Mouse (Mus musculus): Measurements from ENCODE around the gene Cnot6. TPM values are rescaled to one million over a fixed set of nuclear protein-coding genes. Genes with fewer than 3 reads are reported as not detected.

Gene Cnot6
- polyA plus RNA-seq, 1 experiment from 2014 or later: 42.4 TPM

GRCm38 (mm10) chr11:49697779-49698178, 14.7 kb downstream of the Cnot6 start:
- Histone ChIP-seq H3K4me1 (ENCODE audit: control insufficient read depth in 2 of 2, insufficient read depth in 2 of 2, low read length in 2 of 2) (peaks cover 0 to 18% of the 10 kb centered on the region in 2 experiments; a peak in 2 of 4 replicates), H3K4me3 (ENCODE audit: control insufficient read depth in 1 of 2, insufficient read depth in 1 of 2, low read depth in 1 of 2, low read length in 2 of 2) (no peak overlapping the region), H3K4me2 (ENCODE audit: low read length) (no peak overlapping the region), H3K27ac (replicated peaks in 1 of 2; ENCODE audit: control insufficient read depth in 1 of 2, insufficient read depth in 1 of 2, low read depth in 2 of 2, low read length in 2 of 2) (no peak overlapping the region), H3K27me3 (ENCODE audit: control insufficient read depth, insufficient read depth, low read length) (no peaks in the 10 kb centered on the region), H3K9ac (ENCODE audit: low read length) (no peak overlapping the region), H3K36me3 (ENCODE audit: control insufficient read depth, insufficient read depth, low read length) (peaks cover 62% of the 10 kb centered on the region), H3K9me3 (ENCODE audit: control insufficient read depth, low read length) (no peaks in the 10 kb centered on the region)
- WGBS: 93% methylated on average over 5 of the region's 5 CpGs
- no peak for ATAC-seq (ENCODE audit: insufficient number of reproducible peaks, insufficient read depth, low FRiP score, low read depth)

GRCm38 (mm10) chr11:49696472-49696871, 16.1 kb downstream of the Cnot6 start:
- no peak for ATAC-seq (ENCODE audit: insufficient number of reproducible peaks, insufficient read depth, low FRiP score, low read depth)
- Histone ChIP-seq H3K36me3 (ENCODE audit: control insufficient read depth, insufficient read depth, low read length) (peaks cover 62% of the 10 kb centered on the region), H3K4me1 (ENCODE audit: control insufficient read depth in 2 of 2, insufficient read depth in 2 of 2, low read length in 2 of 2) (peaks cover 0 to 18% of the 10 kb centered on the region in 2 experiments; a peak in 2 of 4 replicates), H3K27ac (replicated peaks in 1 of 2; ENCODE audit: control insufficient read depth in 1 of 2, insufficient read depth in 1 of 2, low read depth in 2 of 2, low read length in 2 of 2) (no peak overlapping the region), H3K9ac (ENCODE audit: low read length) (no peak overlapping the region), H3K9me3 (ENCODE audit: control insufficient read depth, low read length) (no peaks in the 10 kb centered on the region), H3K27me3 (ENCODE audit: control insufficient read depth, insufficient read depth, low read length) (no peaks in the 10 kb centered on the region), H3K4me3 (ENCODE audit: control insufficient read depth in 1 of 2, insufficient read depth in 1 of 2, low read depth in 1 of 2, low read length in 2 of 2) (no peak overlapping the region), H3K4me2 (ENCODE audit: low read length) (no peak overlapping the region)
- WGBS: 81% methylated on average over 2 of the region's 2 CpGs

GRCm38 (mm10) chr11:49695695-49696094, 16.8 kb downstream of the Cnot6 start:
- H3K4me3 ChIP-seq (ENCODE audit: control insufficient read depth in 1 of 2, insufficient read depth in 1 of 2, low read depth in 1 of 2, low read length in 2 of 2): no peak overlapping the region
- H3K27me3 ChIP-seq (ENCODE audit: control insufficient read depth, insufficient read depth, low read length): no peaks in the 10 kb centered on the region
- H3K4me1 ChIP-seq (ENCODE audit: control insufficient read depth in 2 of 2, insufficient read depth in 2 of 2, low read length in 2 of 2): peaks cover 0 to 19% of the 10 kb centered on the region in 2 experiments; a peak in 3 of 4 replicates
- WGBS: 90% methylated on average over 2 of the region's 2 CpGs
- no peak overlapping the region for H3K9ac ChIP-seq (ENCODE audit: low read length)
- H3K9me3 ChIP-seq (ENCODE audit: control insufficient read depth, low read length): no peaks in the 10 kb centered on the region
- no peak overlapping the region; a peak in 2 of 4 replicates for H3K27ac ChIP-seq (replicated peaks in 1 of 2; ENCODE audit: control insufficient read depth in 1 of 2, insufficient read depth in 1 of 2, low read depth in 2 of 2, low read length in 2 of 2)
- no peak for ATAC-seq (ENCODE audit: insufficient number of reproducible peaks, insufficient read depth, low FRiP score, low read depth)
- no peak overlapping the region for H3K4me2 ChIP-seq (ENCODE audit: low read length)
- peaks cover 57% of the 10 kb centered on the region for H3K36me3 ChIP-seq (ENCODE audit: control insufficient read depth, insufficient read depth, low read length)

GRCm38 (mm10) chr11:49695013-49695412, 17.5 kb downstream of the Cnot6 start:
- Histone ChIP-seq H3K4me2 (ENCODE audit: low read length) (no peak overlapping the region), H3K27ac (replicated peaks in 1 of 2; ENCODE audit: control insufficient read depth in 1 of 2, insufficient read depth in 1 of 2, low read depth in 2 of 2, low read length in 2 of 2) (no peak overlapping the region)

GRCm38 (mm10) chr11:49684237-49684973, 28.1 kb downstream of the Cnot6 start:
- Histone ChIP-seq H3K4me2 (ENCODE audit: low read length) (peak overlapping the region; percentile 46), H3K4me1 (ENCODE audit: control insufficient read depth in 2 of 2, insufficient read depth in 2 of 2, low read length in 2 of 2) (peaks cover 2 to 8% of the 10 kb centered on the region in 2 experiments), H3K27me3 (ENCODE audit: control insufficient read depth, insufficient read depth, low read length) (no peaks in the 10 kb centered on the region), H3K9ac (ENCODE audit: low read length) (peak overlapping the region; percentile 1; the same call in 1 of the 2 replicates), H3K27ac (replicated peaks in 1 of 2; ENCODE audit: control insufficient read depth in 1 of 2, insufficient read depth in 1 of 2, low read depth in 2 of 2, low read length in 2 of 2) (peak overlapping the region; percentile 87 to 90), H3K36me3 (ENCODE audit: control insufficient read depth, insufficient read depth, low read length) (peaks cover 94% of the 10 kb centered on the region), H3K9me3 (ENCODE audit: control insufficient read depth, low read length) (no peaks in the 10 kb centered on the region), H3K4me3 (ENCODE audit: control insufficient read depth in 1 of 2, insufficient read depth in 1 of 2, low read depth in 1 of 2, low read length in 2 of 2) (no peak overlapping the region)
- ATAC-seq (ENCODE audit: insufficient number of reproducible peaks, insufficient read depth, low FRiP score, low read depth): 0 out of 2 replicates have a peak, but pooled peaks have one; percentile 43
- WGBS: 52% methylated on average over 12 of the region's 12 CpGs

More at GRCm38 (mm10) chr11:49695013-49695412, 17.5 kb downstream of the Cnot6 start:
- no peak for ATAC-seq (ENCODE audit: insufficient number of reproducible peaks, insufficient read depth, low FRiP score, low read depth)
- H3K9ac ChIP-seq (ENCODE audit: low read length): no peak overlapping the region
- peaks cover 0 to 21% of the 10 kb centered on the region in 2 experiments; a peak in 3 of 4 replicates for H3K4me1 ChIP-seq (ENCODE audit: control insufficient read depth in 2 of 2, insufficient read depth in 2 of 2, low read length in 2 of 2)
- H3K9me3 ChIP-seq (ENCODE audit: control insufficient read depth, low read length): no peaks in the 10 kb centered on the region
- no peaks in the 10 kb centered on the region for H3K27me3 ChIP-seq (ENCODE audit: control insufficient read depth, insufficient read depth, low read length)
- H3K4me3 ChIP-seq (ENCODE audit: control insufficient read depth in 1 of 2, insufficient read depth in 1 of 2, low read depth in 1 of 2, low read length in 2 of 2): no peak overlapping the region
- WGBS: 92% methylated on average over 3 of the region's 3 CpGs
- peaks cover 60% of the 10 kb centered on the region for H3K36me3 ChIP-seq (ENCODE audit: control insufficient read depth, insufficient read depth, low read length)

- H3K9ac ChIP-seq (ENCODE audit: low read length): no peak overlapping the region
- 81% methylated on average over 3 of the region's 3 CpGs for WGBS
- no peaks in the 10 kb centered on the region for H3K27me3 ChIP-seq (ENCODE audit: control insufficient read depth, insufficient read depth, low read length)
- no peak overlapping the region for H3K27ac ChIP-seq (replicated peaks in 1 of 2; ENCODE audit: control insufficient read depth in 1 of 2, insufficient read depth in 1 of 2, low read depth in 2 of 2, low read length in 2 of 2)
- H3K9me3 ChIP-seq (ENCODE audit: control insufficient read depth, low read length): no peaks in the 10 kb centered on the region
- no peak overlapping the region for H3K4me2 ChIP-seq (ENCODE audit: low read length)
- no peaks in the 10 kb centered on the region for H3K4me1 ChIP-seq (ENCODE audit: control insufficient read depth in 2 of 2, insufficient read depth in 2 of 2, low read length in 2 of 2)
- no peak overlapping the region for H3K4me3 ChIP-seq (ENCODE audit: control insufficient read depth in 1 of 2, insufficient read depth in 1 of 2, low read depth in 1 of 2, low read length in 2 of 2)
- ATAC-seq (ENCODE audit: insufficient number of reproducible peaks, insufficient read depth, low FRiP score, low read depth): no peak
- H3K36me3 ChIP-seq (ENCODE audit: control insufficient read depth, insufficient read depth, low read length): peaks cover 80% of the 10 kb centered on the region
Measured at GRCm38 (mm10) chr11:49673433-49673832, 39.1 kb downstream of the Cnot6 start.

GRCm38 (mm10) chr11:49665462-49665861, 47.1 kb downstream of the Cnot6 start:
- H3K36me3 ChIP-seq (ENCODE audit: control insufficient read depth, insufficient read depth, low read length): peaks cover 29% of the 10 kb centered on the region
- H3K9me3 ChIP-seq (ENCODE audit: control insufficient read depth, low read length): no peaks in the 10 kb centered on the region
- H3K9ac ChIP-seq (ENCODE audit: low read length): no peak overlapping the region
- peak; percentile 35; the same call in 1 of the 2 replicates for ATAC-seq (ENCODE audit: insufficient number of reproducible peaks, insufficient read depth, low FRiP score, low read depth)
- H3K27ac ChIP-seq (replicated peaks in 1 of 2; ENCODE audit: control insufficient read depth in 1 of 2, insufficient read depth in 1 of 2, low read depth in 2 of 2, low read length in 2 of 2): no peak overlapping the region
- H3K4me2 ChIP-seq (ENCODE audit: low read length): no peak overlapping the region
- H3K4me1 ChIP-seq (ENCODE audit: control insufficient read depth in 2 of 2, insufficient read depth in 2 of 2, low read length in 2 of 2): 0 out of 4 replicates have a peak, but pooled peaks cover 0 to 4% of the 10 kb centered on the region in 2 experiments
- no peak overlapping the region for H3K4me3 ChIP-seq (ENCODE audit: control insufficient read depth in 1 of 2, insufficient read depth in 1 of 2, low read depth in 1 of 2, low read length in 2 of 2)
- WGBS: 59% methylated on average over 4 of the region's 4 CpGs
- no peaks in the 10 kb centered on the region for H3K27me3 ChIP-seq (ENCODE audit: control insufficient read depth, insufficient read depth, low read length)
